Mouse (Mus musculus) layer of hippocampus, adult 9-10 months (tissue): Measurements from ENCODE around the gene Zfp322a.
"Not testable (repeated sequence)": the region's sequence is repeated elsewhere in the genome, so short reads cannot be mapped to it uniquely, and the experiment has no call there.

Experiments used
- DNase-seq: peaks from one replicate; pipeline ENCODE4 v3.0.0; 2022; ENCODE audit warnings: low spot score

The Zfp322a gene

GRCm38 (mm10) chr13:23368583-23369420 is at the start of gene Zfp322a:
TSS of gene Zfp322a (minus strand) at chr13:23369208.
- DNase-seq, result peak; percentile 91

GRCm38 (mm10) chr13:23412630-23413521 is 43.9 kb upstream of the Zfp322a start:
- DNase-seq, result no peak

GRCm38 (mm10) chr13:23412211-23412629 is 43.2 kb upstream of the Zfp322a start:
- DNase-seq, result no peak

GRCm38 (mm10) chr13:23411311-23412210 is 42.6 kb upstream of the Zfp322a start:
- no peak for DNase-seq

GRCm38 (mm10) chr13:23410632-23411031 is 41.6 kb upstream of the Zfp322a start:
- no peak for DNase-seq

GRCm38 (mm10) chr13:23402626-23403025 is 33.6 kb upstream of the Zfp322a start:
- DNase-seq, result no peak

GRCm38 (mm10) chr13:23401683-23402527 is 32.9 kb upstream of the Zfp322a start:
- DNase-seq, result peak; percentile 96

GRCm38 (mm10) chr13:23400771-23401682 is 32.0 kb upstream of the Zfp322a start:
- DNase-seq, result no peak

- not testable (repeated sequence) for DNase-seq
These were observed 27.9 kb upstream of the Zfp322a start for GRCm38 (mm10) chr13:23396913-23397312.

- DNase-seq, result no peak
These were observed 27.3 kb upstream of the Zfp322a start for GRCm38 (mm10) chr13:23396246-23396703.

- DNase-seq, result no peak
These were observed 26.6 kb upstream of the Zfp322a start for GRCm38 (mm10) chr13:23395301-23396245.

GRCm38 (mm10) chr13:23387548-23387947 is 18.5 kb upstream of the Zfp322a start:
- DNase-seq, result no peak

GRCm38 (mm10) chr13:23383127-23383526 is 14.1 kb upstream of the Zfp322a start:
- DNase-seq, result no peak

GRCm38 (mm10) chr13:23372433-23372832 is 3.4 kb upstream of the Zfp322a start:
- no peak for DNase-seq

GRCm38 (mm10) chr13:23370075-23370474 is 1.1 kb upstream of the Zfp322a start:
- no peak for DNase-seq

- DNase-seq, result no peak
These were observed 385 bp upstream of the Zfp322a start for GRCm38 (mm10) chr13:23369421-23369765.

- DNase-seq, result no peak
These were observed 7.5 kb downstream of the Zfp322a start for GRCm38 (mm10) chr13:23361536-23361935.

- not testable (repeated sequence) for DNase-seq
These were observed 14.5 kb downstream of the Zfp322a start for GRCm38 (mm10) chr13:23354541-23354940.
